Mouse (Mus musculus) stomach, postnatal 0 days (tissue): ENCODE measurements around the gene Garem2.

Experiments
- CTCF ChIP-seq: IDR thresholded peaks from 2 replicates; pipeline ENCODE4 v1.5.1; 2016; ENCODE audit warnings: antibody characterized with exemption, low read depth, mild to moderate bottlenecking, moderate library complexity
- EP300 ChIP-seq: optimal IDR thresholded peaks from 2 replicates; pipeline ENCODE3; 2016; ENCODE audit warnings: antibody characterized with exemption

- no peak for TF ChIP-seq CTCF
- no peak for TF ChIP-seq EP300
These were observed 2.2 kb downstream of the Garem2 start for GRCm38 (mm10) chr5:30107186-30107585.
